Mouse (Mus musculus) testis, postnatal 14 days (tissue): ENCODE data around the gene Kpna4.

ENCODE experiments used
- DNase-seq: peaks from one replicate; pipeline ENCODE4 v3.0.0; 2021; ENCODE audit warnings: low spot score

Kpna4 gene

DNA sequence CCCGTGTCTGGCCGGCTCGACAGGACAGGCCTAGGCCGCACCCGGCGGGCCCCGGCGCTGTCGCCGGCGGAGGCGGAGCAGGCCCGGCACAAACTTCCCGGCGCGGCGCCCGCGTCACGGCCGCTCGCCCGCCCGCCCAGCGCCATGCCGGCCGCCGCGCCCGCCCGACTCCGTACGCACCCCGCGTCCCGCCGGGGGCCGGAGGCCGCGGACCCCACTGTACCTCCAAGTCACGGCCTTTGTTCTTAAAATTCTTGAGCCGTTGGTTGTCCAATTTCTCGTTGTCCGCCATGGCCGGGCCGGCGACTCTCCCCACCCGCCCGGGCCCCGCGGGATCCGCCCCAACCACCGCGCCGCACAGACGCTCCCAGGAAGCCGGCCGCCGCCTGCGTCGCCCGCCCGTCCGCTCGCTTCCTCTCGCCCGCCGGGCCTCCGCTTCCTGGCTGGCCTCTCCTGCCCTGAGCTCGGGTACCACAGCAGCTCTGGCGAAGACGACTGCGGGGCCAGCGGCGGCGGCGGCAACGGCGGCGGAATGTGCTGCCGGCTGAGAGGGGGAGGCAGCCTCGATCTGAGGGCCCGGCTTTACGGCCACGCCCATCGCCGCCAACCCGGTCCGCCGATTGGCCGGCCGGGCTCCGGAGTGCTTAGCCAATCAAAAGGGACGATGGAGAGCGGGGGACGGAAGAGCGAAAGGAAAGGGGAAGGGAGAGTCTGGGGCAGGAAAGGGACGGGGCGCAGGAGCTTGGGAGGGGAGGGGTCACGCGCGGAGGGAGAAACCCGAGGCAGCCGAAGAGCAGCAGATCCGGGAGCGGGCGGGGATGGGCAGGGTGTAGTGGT is at the start of gene Kpna4:
Gene Kpna4, minus strand, starts transcription at position 605 of the 837 bp plus-strand sequence.
- peak; percentile 96 for DNase-seq

- DNase-seq: no peak
Measured at GRCm38 (mm10) chr3:69175229-69175628, 48.3 kb upstream of the Kpna4 start.

DNA sequence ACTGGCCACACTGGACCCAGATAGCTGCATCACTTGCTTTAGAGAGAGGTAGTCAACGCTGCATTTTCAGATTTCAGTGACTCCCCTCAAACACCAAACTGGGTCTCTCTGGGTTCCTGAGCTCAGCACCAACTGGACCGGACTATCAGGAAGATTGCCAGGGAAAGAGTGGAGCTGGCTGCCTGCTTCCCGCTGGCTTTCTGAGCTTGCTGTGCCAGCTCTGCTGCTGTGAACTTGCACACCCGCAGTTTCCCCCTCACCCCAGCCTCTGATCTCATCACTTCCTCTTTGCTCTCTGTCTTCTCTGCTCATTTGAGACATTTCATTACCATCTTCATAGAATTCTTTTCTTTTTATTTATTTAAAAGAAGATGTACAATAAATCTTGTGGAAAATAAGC is 44.2 kb upstream of the Kpna4 start:
- DNase-seq: no peak

- DNase-seq: no peak
Measured at GRCm38 (mm10) chr3:69169796-69170195, 42.9 kb upstream of the Kpna4 start.

DNA sequence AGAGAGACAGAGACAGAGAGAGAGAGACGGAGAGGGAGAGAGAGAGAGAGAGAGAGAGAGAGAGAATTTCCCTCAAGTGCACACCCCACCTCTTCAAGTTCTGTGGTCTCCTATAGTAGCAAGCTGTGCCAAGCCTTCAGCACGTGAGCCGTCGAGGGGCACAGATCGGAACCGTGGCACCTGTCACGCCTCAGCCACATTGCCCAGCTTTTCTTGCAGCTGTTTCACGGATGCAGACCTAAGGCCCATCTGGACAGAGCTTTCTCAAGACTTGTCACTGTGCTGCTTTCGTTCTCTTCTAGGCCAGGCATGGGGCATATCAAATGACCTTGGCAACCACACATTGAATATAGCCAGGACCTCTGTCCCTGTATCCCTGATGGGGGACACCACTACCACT is 41.8 kb upstream of the Kpna4 start:
- DNase-seq: no peak

DNA sequence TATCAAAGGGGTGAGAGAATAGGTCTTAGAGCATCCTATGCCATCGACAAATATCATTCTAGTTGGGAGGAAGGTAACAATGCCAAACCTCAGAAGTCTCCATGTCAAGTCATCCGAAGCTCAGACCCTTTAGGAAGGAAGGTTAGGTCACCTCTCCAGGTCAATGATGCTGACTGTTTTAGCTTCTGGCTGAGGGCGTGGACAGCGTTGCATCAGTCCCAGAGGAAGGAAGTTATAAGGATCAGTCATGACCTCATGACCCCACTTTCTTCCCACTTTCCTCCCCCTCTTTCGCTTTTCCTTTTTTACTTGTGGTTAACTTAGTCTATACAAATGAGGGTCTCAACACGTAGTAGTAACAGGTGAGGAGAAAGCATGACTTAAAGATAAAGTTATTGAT is 36.1 kb upstream of the Kpna4 start:
- DNase-seq: no peak

DNA sequence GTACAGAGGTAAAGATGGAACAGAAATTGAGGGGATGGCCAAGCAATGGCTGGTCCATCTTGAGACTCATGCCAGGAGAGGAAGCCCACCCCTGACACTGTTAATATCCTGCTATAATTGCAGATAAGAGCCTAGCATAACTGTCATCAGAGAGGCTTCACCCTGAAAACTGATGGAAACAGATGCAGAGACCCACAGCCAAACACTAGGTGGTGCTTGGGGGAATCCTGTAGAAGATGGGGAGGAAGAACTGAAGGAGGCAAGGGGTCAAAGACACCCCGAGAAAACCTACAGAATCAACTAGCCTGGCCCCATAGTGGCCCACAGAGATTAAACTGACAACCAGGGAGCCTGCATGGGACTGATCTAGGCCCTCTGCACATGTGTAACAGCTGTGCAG is 33.5 kb upstream of the Kpna4 start:
- DNase-seq: no peak

DNA sequence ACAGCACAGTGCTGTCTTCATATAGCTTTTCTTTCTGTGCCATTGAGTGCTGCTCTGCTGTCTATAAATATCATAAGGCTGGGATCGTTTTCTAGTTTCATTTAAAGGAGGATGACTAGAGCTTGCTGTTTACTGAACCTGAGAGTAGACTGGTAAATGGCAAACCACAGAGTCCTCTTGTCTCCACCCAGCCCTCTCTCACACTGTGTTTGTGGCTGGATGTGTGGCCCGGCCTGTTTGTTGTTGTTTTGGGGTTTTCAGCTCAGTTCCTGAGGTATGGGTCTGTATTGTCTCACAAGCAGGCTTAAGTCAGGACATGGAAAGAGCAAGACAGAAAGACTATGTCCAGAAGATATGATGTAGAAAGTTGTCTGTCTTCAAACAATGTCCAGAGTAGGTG is 32.6 kb upstream of the Kpna4 start:
- DNase-seq: no peak

GRCm38 (mm10) chr3:69157886-69158285 is 31.0 kb upstream of the Kpna4 start:
- DNase-seq: no peak

- DNase-seq: peak; percentile 10
Measured at GRCm38 (mm10) chr3:69156484-69156883, 29.6 kb upstream of the Kpna4 start.

- no peak for DNase-seq
Measured at GRCm38 (mm10) chr3:69154691-69155090, 27.8 kb upstream of the Kpna4 start.

GRCm38 (mm10) chr3:69150921-69151320 is 24.0 kb upstream of the Kpna4 start:
- no peak for DNase-seq

- no peak for DNase-seq
Measured at GRCm38 (mm10) chr3:69142372-69142994, 15.6 kb upstream of the Kpna4 start.

DNA sequence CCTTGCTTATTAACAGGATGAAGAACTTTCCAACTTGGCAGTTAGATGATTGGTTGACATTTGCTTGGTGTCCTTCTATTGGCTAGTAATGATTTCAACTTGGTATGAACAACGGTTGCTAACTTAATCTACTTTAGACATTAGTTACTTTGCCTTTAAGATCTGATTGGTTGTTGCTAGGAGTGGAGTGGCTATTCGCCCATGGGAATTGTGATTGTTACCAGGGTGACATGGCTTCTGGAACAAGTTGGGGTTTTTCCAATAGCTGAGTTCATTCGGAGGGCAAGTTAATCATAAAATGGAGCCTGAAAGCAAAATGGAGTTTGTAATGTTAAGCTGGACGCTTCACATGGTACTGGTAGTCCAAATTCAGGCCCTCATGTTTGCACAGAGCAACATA is 13.9 kb upstream of the Kpna4 start:
- DNase-seq: no peak

DNA sequence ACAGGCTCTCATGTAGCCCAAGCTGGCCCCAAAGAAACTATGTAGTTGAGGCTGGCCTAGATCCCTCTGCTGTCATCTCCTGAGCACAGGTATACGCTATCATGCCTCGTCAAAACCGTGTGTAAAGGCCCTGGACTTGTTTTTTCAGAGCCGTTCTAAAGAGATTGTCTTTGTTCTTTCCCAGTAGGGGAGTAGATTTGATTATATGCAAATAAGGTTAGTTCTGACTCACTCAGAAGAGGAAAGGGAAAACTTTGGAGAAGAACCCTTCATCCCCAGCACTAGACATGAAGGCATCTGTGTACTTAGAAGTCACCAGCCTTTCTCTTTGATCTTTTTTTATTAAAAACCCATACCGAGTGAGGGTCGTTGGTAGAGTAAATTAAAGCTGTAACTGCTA is 9.1 kb upstream of the Kpna4 start:
- DNase-seq: no peak

DNA sequence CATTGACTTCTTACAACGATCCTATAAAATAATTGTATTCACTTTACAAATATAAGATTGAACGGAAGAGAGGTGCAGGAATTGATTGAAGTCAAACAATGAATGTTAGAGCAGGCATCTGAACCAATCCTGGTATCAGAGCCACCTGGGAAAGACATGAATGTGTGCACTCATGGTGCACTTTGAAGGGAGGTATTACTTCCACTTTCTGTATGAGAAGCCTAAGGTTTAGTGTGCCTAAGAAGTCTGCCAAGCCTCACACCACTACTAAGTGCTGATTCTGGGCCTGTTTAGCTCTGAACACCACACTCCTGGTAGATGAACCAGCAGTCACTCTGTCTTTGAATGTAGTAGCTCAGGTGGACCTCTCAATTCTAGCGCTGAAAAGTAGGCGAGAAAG is 4.1 kb upstream of the Kpna4 start:
- DNase-seq: no peak

- DNase-seq: peak; percentile 21
Measured at GRCm38 (mm10) chr3:69127693-69128092, 780 bp upstream of the Kpna4 start.

GRCm38 (mm10) chr3:69127346-69127678 is 399 bp upstream of the Kpna4 start:
- DNase-seq: no peak

DNA sequence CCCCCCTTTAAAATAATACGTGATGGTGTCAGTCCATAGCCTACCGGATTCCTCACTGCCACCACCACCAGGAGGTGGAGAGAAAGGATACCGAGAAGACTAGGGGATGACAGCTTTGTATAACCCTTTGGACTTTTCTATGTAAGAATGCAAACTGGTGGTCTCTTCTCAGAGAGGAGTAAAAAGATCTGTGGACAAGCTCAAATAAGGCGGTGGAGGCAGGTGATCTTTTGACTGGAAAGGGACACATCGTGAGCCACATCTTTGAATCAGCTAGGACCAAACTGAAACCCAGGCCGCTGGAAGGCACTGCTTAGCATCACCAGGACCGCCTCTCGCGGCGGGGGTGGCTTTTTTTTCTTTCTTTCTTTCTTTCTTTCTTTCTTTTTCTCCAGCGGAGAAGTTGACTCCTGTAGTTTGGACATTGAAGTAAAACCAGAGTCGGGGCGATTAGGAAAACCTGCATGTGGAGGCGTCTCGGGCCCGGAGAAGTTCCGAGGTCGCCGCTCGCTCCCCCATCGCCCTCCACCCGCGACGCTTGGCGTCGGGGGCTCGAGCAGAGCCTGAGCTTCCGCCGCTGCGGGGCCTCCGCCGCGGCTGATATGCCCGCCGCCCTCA is 913 bp downstream of the Kpna4 start:
- no peak for DNase-seq

DNA sequence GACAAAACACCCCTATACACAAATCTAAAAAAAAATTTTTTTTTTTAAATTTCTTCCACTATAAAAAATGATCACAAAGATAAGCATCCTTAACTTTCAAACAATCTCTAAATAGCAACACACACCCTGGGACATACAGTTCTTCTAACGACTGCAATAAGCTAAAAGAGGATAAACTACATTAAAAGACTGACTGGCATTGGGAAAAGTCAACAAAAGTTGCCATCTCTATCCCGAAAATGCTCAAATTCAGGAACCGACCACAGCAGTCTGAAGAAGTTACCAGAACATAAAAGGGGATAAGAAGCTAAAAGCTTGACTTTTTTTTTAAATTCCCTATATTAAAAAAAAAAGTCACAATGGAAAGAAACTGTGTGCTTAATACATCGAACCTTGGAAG is 1.5 kb downstream of the Kpna4 start:
- no peak for DNase-seq

GRCm38 (mm10) chr3:69118827-69119226 is 8.1 kb downstream of the Kpna4 start:
- no peak for DNase-seq

DNA sequence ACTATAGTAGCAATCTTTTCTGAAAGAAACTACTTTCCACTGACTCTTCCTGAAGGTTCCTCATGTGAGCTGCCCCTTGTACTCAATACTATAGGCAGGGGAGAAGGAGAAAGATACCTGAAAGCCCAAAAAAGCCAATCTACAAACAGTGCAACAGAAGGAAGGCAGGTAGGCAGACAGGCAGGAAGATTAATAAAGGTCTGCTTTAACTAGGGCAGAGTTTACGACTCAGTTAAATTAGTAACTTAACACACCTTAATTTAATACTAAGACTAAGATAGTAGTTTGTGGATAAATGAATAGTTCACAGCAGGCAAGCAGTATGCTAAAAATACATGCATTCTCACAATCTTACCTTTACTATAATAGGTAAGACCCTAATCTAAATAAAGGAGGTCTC is 12.2 kb downstream of the Kpna4 start:
- DNase-seq: no peak

DNA sequence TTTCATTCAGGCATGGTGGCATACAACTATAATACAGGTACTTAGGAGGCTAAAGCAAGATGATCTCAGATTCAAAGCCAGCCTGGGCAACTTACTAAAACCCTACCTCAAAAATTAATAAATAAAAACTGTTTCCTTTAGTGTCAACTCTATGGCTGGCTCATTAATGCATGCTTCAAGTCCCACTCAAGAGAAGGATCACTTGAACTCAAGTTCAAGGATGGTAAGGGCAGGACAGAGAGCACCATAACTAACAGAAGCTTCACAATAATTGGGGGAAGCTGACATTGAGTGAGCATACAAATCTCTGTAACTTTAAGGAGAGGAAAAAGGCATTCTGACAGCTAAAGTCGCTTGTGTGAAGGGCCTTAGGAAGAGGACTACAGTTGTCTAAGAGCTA is 13.0 kb downstream of the Kpna4 start:
- no peak for DNase-seq
